Mouse (Mus musculus): ENCODE data around the gene Fmnl2.

DNA sequence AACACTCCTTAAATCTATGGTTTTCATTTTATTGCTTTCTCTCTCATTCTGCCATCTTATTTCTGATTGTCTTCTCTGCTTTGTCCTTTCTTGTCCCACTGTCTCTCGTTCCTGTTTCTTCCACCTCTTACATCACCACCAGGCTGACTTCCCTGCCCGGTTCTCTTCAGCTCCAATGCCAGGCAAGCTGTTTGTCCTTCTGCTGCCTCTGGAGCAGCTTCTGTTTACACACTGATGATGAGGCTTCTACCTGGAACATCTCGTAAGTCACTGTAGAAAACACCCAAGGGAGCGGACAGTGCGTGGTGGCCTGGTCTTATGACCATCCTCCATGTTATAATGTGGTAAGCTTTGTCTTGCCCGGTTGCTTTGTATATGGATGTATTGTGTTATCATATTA, 198.9 kb downstream of the Fmnl2 start:
- no peak for TF ChIP-seq CTCF (IDR thresholded peaks at IDR 0.05; ENCODE audit: control insufficient read depth, insufficient read depth, insufficient read length)
- TF ChIP-seq USF1 (IDR thresholded peaks at IDR 0.05; ENCODE audit: low read depth) = no peak
- TF ChIP-seq MAX (IDR thresholded peaks at IDR 0.05) = no peak
- no peak for TF ChIP-seq CEBPB (IDR thresholded peaks at IDR 0.05; ENCODE audit: low read depth)
- TF ChIP-seq FOSL1 (IDR thresholded peaks at IDR 0.05; ENCODE audit: insufficient read depth, low read length, poor library complexity, severe bottlenecking) = no peak
- TF ChIP-seq MYOG (IDR thresholded peaks at IDR 0.05; ENCODE audit: control insufficient read depth, extremely low read depth, insufficient read length) = no peak
- TF ChIP-seq MYOD1 (IDR thresholded peaks at IDR 0.05; ENCODE audit: control insufficient read depth, insufficient read length, low read depth) = no peak
